Mouse (Mus musculus) T-cell, adult 2 months (primary cell): Measurements from ENCODE around the gene Ap1b1.
"Not testable (repeated sequence)": the region's sequence is repeated elsewhere in the genome, so short reads cannot be mapped to it uniquely, and the experiment has no call there.

Source experiments
- DNase-seq: peaks from one replicate; pipeline ENCODE4 v3.0.0; 2022; ENCODE audit warnings: low spot score

Ap1b1 gene

GRCm38 (mm10) chr11:5062326-5062725, 75.7 kb downstream of the Ap1b1 start:
- no peak for DNase-seq

GRCm38 (mm10) chr11:5062860-5063505, 76.4 kb downstream of the Ap1b1 start:
- DNase-seq = no peak

- no peak for DNase-seq
These were observed 77.1 kb downstream of the Ap1b1 start for GRCm38 (mm10) chr11:5063561-5064281.

- no peak for DNase-seq
These were observed 77.8 kb downstream of the Ap1b1 start for GRCm38 (mm10) chr11:5064282-5065055.

- peak; percentile 30 for DNase-seq
These were observed 78.6 kb downstream of the Ap1b1 start, which contains the start of gene Gas2l1 for GRCm38 (mm10) chr11:5065056-5065821. Gene Gas2l1, minus strand, starts transcription at chr11:5065327.

GRCm38 (mm10) chr11:5067063-5067462, 80.4 kb downstream of the Ap1b1 start:
- DNase-seq = no peak

- DNase-seq = no peak
These were observed 81.7 kb downstream of the Ap1b1 start for GRCm38 (mm10) chr11:5068126-5068971.

GRCm38 (mm10) chr11:5074882-5075281, 88.3 kb downstream of the Ap1b1 start:
- peak; percentile 34 for DNase-seq

- no peak for DNase-seq
These were observed 89.1 kb downstream of the Ap1b1 start for GRCm38 (mm10) chr11:5075760-5076159.

- not testable (repeated sequence) for DNase-seq
These were observed 90.2 kb downstream of the Ap1b1 start for GRCm38 (mm10) chr11:5076843-5077242.

GRCm38 (mm10) chr11:5089147-5089546, 102.5 kb downstream of the Ap1b1 start:
- DNase-seq = no peak

- no peak for DNase-seq
These were observed 105.1 kb downstream of the Ap1b1 start for GRCm38 (mm10) chr11:5091706-5092105.
